Mouse (Mus musculus): Measurements from ENCODE around the gene Opn4. TPM values are rescaled to one million over a fixed set of nuclear protein-coding genes. Genes with fewer than 3 reads are reported as not detected.

The Opn4 gene
- polyA plus RNA-seq, 1 experiment from 2014 or later: 5.0 TPM

DNA sequence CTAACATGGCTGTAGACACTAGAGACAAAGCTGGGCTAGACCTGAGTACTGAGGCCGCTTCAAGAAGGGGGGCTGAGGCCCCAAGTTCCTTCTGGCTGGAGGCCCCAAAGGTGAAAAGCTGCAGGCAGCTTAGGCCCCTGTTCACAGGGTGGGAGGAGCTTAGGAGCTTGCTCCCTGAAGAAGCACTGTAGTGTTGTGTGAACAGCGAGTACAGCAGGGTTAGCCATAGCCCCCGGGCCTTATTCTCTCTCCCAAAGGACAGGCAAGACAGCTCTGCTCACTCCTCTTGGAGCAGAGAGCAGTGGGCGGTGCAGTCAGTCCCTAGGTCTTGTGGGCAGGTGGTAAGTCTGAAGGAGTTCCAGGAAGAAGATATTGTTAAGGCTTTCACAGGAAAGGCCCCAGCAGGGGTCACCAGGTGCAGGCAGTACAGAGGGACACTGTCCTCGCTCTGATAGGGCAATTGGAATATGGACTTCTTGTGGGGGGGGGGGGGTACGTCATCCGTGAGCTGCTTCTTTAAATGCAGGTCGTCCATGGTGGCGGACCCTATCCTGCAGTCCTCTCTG is 26.5 kb downstream of the Opn4 start:
- peak overlapping the region; percentile 93 for H3K27ac ChIP-seq
- peaks cover 91% of the 10 kb centered on the region for H3K4me1 ChIP-seq (replicated peaks)
- WGBS: 28% methylated on average over 9 of the region's 9 CpGs

DNA sequence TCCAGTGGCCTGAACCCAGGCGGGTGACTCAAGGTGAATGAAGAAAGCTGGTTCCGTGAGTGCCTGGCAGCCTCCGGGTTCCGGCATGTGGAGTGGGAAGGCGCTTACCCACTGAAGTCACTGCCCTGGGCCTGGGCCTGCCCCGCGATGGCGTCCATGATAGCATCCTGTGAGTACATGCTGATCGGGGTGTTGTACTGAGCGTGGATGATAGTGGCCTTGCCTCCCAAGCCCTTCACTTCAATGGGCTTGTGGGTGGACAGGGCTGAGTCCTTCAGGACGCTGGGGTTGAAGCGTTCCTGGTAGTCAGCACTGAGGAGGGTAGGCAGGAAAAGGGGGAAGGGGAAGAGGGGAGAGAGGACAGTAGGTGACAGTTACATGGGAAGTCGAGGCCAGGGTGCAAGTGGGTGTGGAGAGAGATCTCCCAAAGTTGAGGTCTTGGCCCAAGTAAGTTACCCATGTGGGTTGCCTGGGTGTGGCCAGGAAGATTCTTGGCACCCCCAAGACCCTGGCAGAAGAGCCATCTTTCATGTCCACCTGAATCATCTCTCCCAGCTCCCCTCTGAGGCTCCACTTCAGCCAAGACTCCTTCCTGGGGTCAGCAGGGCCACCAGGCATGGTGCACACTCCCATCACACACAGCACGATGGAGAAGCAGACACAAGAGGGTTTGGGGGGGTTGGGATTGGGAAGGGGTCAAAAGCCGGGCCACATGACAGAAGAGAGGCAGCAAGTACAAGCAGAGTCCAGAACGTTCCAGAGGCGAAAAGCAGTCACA is 28.1 kb downstream of the Opn4 start:
- H3K9ac ChIP-seq: no peak overlapping the region; the same call in 1 of the 2 replicates
- peak overlapping the region; percentile 93 for H3K27ac ChIP-seq
- peaks cover 22% of the 10 kb centered on the region for H3K36me3 ChIP-seq
- H3K27me3 ChIP-seq: no peaks in the 10 kb centered on the region
- H3K4me3 ChIP-seq: no peak overlapping the region
- no peaks in the 10 kb centered on the region for H3K9me3 ChIP-seq (replicated peaks)
- H3K4me2 ChIP-seq: no peak overlapping the region
- ATAC-seq (replicated peaks; ENCODE audit: insufficient number of reproducible peaks, insufficient read depth, low FRiP score, low read depth): no peak
- H3K4me1 ChIP-seq (replicated peaks): peaks cover 91% of the 10 kb centered on the region
- 72% methylated on average over 17 of the region's 17 CpGs for WGBS

More for the DNA sequence above, 26.5 kb downstream of the Opn4 start:
- Histone ChIP-seq H3K4me3 (no peak overlapping the region), H3K4me2 (no peak overlapping the region), H3K9ac (peak overlapping the region; percentile 36), H3K36me3 (peaks cover 37% of the 10 kb centered on the region), H3K9me3 (replicated peaks) (no peaks in the 10 kb centered on the region), H3K27me3 (no peaks in the 10 kb centered on the region)
- ATAC-seq (replicated peaks; ENCODE audit: insufficient number of reproducible peaks, insufficient read depth, low FRiP score, low read depth): peak; percentile 6; the same call in 1 of the 2 replicates

DNA sequence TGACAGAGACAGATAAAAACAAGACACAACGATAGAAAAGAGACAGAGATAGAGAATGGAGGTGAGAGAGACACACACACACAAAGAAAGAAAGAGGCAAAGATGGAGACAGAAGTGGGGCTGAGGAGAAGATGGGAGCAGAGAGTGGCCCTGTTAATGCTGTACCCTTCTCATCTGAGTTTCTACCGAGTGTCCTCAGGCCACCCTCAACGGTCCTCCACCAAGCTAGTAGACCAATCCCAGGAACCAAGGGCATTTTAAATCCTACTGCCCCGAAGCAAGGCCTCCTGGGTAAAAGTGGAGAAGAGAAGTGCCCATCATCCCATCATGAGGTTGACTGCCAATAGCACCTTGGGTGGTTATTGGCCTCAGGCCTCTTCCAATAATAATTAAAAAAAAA is 29.0 kb downstream of the Opn4 start:
- H3K9me3 ChIP-seq (replicated peaks): no peaks in the 10 kb centered on the region
- no peak overlapping the region for H3K4me2 ChIP-seq
- no peak overlapping the region for H3K4me3 ChIP-seq
- H3K36me3 ChIP-seq: peaks cover 13% of the 10 kb centered on the region
- no peak for ATAC-seq (replicated peaks; ENCODE audit: insufficient number of reproducible peaks, insufficient read depth, low FRiP score, low read depth)
- H3K9ac ChIP-seq: no peak overlapping the region
- peaks cover 92% of the 10 kb centered on the region for H3K4me1 ChIP-seq (replicated peaks)
- H3K27ac ChIP-seq: peak overlapping the region; percentile 93
- no peaks in the 10 kb centered on the region for H3K27me3 ChIP-seq
- WGBS: 53% methylated on average over 4 of the region's 4 CpGs

DNA sequence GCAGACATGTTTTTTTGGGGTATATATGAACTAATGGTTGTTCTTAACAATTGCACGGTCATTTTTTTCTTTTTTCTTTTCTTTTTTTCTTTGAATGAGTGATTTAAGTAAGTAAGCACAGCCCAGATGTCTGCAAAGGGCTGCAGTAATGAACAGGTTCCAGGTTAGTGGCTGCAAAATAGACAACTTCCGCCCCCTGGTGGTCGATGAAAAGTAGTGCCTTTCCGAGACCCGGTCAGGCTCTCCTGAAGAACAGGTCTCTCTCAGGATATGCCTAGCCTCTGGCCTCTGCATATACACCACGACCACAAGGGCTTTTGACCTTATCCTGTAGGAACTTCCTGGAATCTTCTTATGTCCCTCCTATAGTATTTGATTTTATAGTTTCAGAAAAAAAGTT is 29.6 kb downstream of the Opn4 start:
- Histone ChIP-seq H3K4me1 (replicated peaks) (peaks cover 94% of the 10 kb centered on the region), H3K27ac (peak overlapping the region; percentile 93), H3K9ac (no peak overlapping the region), H3K4me2 (peak overlapping the region; percentile 59), H3K36me3 (peaks cover 8% of the 10 kb centered on the region; the same call in 1 of the 2 replicates), H3K4me3 (no peak overlapping the region), H3K9me3 (replicated peaks) (no peaks in the 10 kb centered on the region), H3K27me3 (no peaks in the 10 kb centered on the region)
- no peak; the same call in 1 of the 2 replicates for ATAC-seq (replicated peaks; ENCODE audit: insufficient number of reproducible peaks, insufficient read depth, low FRiP score, low read depth)
- 3% methylated on average over 6 of the region's 6 CpGs for WGBS

DNA sequence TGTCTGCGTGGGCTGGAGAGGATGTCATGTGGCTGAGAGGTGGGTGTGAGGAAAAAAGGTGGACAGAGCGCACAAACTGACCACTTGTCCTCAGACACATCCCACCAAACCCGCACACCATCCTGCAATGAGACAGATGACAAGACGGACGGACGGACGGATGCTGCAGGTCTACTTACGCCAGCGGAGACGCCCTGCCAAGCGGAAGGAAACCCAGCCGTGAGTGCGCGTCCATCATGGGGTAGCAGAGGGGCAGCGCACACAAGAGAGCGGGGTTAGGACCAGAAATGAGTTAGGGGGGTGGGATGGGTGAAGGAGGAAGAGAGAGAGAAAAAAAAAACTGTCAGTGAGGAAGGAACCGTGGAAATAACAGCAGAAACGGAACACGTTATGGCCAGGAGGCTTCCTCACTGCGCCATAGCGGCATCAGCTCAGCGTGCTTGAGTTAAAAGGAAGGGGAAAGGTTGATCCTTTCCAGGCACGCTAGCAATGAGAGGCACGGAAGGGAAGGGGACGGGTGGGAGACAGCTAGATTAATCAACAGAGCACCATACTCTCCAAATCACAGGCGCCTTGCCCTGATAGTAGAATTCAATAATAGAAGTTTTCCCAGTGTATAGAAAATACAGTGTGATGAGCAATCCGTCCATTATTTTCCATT is 30.3 kb downstream of the Opn4 start:
- Histone ChIP-seq H3K9me3 (replicated peaks) (no peaks in the 10 kb centered on the region), H3K27me3 (no peaks in the 10 kb centered on the region), H3K4me3 (peak overlapping the region; percentile 26), H3K4me2 (peak overlapping the region; percentile 59), H3K4me1 (replicated peaks) (peaks cover 96% of the 10 kb centered on the region), H3K9ac (peak overlapping the region; percentile 36), H3K36me3 (peaks cover 3% of the 10 kb centered on the region; the same call in 1 of the 2 replicates), H3K27ac (peak overlapping the region; percentile 72)
- 28% methylated on average over 27 of the region's 27 CpGs for WGBS
- ATAC-seq (replicated peaks; ENCODE audit: insufficient number of reproducible peaks, insufficient read depth, low FRiP score, low read depth): no peak

DNA sequence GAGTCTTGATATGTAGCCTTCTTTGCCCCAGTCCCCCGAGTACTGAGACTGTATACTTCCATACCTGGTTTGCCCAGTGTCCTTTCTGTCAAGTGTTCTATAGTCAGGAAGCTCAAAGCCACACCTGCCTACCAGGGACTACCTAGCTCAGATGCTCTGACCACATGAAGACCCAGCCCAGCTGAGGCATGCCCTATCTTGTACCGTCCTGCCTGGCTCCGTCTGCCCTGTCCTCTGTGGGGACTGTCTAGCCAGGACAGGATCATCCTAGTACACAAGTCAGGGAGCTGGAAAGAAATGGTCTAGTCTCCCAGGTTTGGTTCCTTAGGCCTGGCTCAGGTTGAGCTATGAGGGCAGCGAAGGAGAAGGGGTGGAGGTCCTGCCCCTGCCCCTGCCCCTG is 31.3 kb downstream of the Opn4 start:
- no peak; the same call in 1 of the 2 replicates for ATAC-seq (replicated peaks; ENCODE audit: insufficient number of reproducible peaks, insufficient read depth, low FRiP score, low read depth)
- Histone ChIP-seq H3K9me3 (replicated peaks) (no peaks in the 10 kb centered on the region), H3K4me1 (replicated peaks) (peaks cover 93% of the 10 kb centered on the region), H3K4me3 (no peak overlapping the region), H3K36me3 (0 out of 2 replicates have a peak, but pooled peaks cover 2% of the 10 kb centered on the region), H3K27ac (peak overlapping the region; percentile 72), H3K27me3 (no peaks in the 10 kb centered on the region), H3K4me2 (no peak overlapping the region), H3K9ac (peak overlapping the region; percentile 29; the same call in 1 of the 2 replicates)
- 44% methylated on average over 4 of the region's 4 CpGs for WGBS

DNA sequence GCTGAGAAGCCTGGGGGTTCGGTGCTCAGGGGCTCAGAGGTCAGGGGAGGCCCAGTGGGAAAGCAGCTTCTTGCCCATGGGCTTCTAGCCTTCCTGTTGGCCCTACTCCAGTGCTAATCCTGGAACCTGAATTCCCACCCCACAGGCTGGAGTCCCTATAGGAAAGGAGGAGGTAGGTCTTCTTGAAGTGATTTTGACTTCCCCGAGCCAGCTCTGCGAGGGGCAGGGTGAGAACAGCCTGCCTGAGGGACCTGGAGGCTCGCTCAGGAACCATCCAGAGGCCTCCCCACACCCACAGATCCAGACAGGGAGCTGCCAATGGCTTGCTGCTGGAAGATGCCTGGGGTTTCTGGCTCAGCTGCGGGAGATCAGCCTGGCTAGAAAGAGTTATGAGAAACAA is 32.2 kb downstream of the Opn4 start:
- 0 out of 2 replicates have a peak, but pooled peaks cover 3% of the 10 kb centered on the region for H3K36me3 ChIP-seq
- H3K27me3 ChIP-seq: no peaks in the 10 kb centered on the region
- peak; percentile 12 for ATAC-seq (replicated peaks; ENCODE audit: insufficient number of reproducible peaks, insufficient read depth, low FRiP score, low read depth)
- no peak overlapping the region for H3K4me2 ChIP-seq
- H3K9me3 ChIP-seq (replicated peaks): no peaks in the 10 kb centered on the region
- WGBS: 15% methylated on average over 5 of the region's 5 CpGs
- H3K4me3 ChIP-seq: no peak overlapping the region
- peak overlapping the region; percentile 34; the same call in 1 of the 2 replicates for H3K9ac ChIP-seq
- H3K27ac ChIP-seq: peak overlapping the region; percentile 72
- peaks cover 93% of the 10 kb centered on the region for H3K4me1 ChIP-seq (replicated peaks)

DNA sequence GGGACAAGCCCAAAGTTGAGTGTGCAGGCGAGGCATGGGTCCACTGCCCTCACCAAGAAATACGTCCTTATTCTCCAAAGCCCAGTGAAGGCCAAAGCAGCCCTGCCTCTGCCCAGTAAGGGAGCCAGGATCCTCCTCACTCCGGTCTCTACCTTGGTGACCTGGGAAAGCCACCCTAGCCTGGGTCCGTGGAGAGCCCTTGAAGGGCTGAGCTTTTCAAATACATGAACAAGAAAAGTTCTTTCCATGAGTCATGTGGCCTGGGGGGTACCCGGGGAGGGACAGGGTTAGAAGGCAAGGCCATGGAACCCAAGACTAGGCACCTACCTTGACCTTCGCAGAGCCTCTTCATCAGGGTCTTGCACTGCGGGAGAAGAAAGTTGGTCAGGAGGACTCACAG is 33.4 kb downstream of the Opn4 start:
- H3K27me3 ChIP-seq: no peaks in the 10 kb centered on the region
- WGBS: 81% methylated on average over 7 of the region's 7 CpGs
- H3K9ac ChIP-seq: 0 out of 2 replicates have a peak overlapping the region, but pooled peaks have one; percentile 15
- H3K27ac ChIP-seq: peak overlapping the region; percentile 72
- H3K9me3 ChIP-seq (replicated peaks): no peaks in the 10 kb centered on the region
- peak overlapping the region; percentile 2; the same call in 1 of the 2 replicates for H3K4me2 ChIP-seq
- H3K4me1 ChIP-seq (replicated peaks): peaks cover 93% of the 10 kb centered on the region
- no peak overlapping the region for H3K4me3 ChIP-seq
- peaks cover 3% of the 10 kb centered on the region; the same call in 1 of the 2 replicates for H3K36me3 ChIP-seq
- ATAC-seq (replicated peaks; ENCODE audit: insufficient number of reproducible peaks, insufficient read depth, low FRiP score, low read depth): no peak

DNA sequence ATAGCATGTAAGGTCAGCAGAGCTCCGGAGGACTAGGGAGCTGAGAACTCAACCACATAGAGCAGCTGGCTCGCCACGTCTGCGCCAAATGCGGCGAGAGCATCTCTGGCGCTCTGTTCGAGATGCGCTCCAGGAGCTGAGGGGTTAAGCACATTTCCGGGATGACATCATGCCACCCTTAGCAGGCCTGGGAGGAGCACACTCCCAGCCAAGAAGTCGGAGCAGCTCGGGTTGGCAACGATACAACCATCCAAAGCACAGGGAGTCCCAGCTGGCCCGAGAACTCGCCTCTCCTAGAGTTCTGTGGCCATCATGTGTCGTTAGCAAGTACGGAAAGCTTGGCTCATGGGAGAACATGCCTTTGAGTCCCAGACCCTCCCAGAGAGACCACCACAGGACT is 34.2 kb downstream of the Opn4 start:
- no peaks in the 10 kb centered on the region for H3K27me3 ChIP-seq
- H3K4me2 ChIP-seq: peak overlapping the region; percentile 2; the same call in 1 of the 2 replicates
- H3K4me3 ChIP-seq: no peak overlapping the region
- H3K27ac ChIP-seq: peak overlapping the region; percentile 72
- H3K36me3 ChIP-seq: peaks cover 9% of the 10 kb centered on the region; the same call in 1 of the 2 replicates
- no peak; the same call in 1 of the 2 replicates for ATAC-seq (replicated peaks; ENCODE audit: insufficient number of reproducible peaks, insufficient read depth, low FRiP score, low read depth)
- no peaks in the 10 kb centered on the region for H3K9me3 ChIP-seq (replicated peaks)
- peaks cover 92% of the 10 kb centered on the region for H3K4me1 ChIP-seq (replicated peaks)
- WGBS: 43% methylated on average over 17 of the region's 17 CpGs
- H3K9ac ChIP-seq: no peak overlapping the region

DNA sequence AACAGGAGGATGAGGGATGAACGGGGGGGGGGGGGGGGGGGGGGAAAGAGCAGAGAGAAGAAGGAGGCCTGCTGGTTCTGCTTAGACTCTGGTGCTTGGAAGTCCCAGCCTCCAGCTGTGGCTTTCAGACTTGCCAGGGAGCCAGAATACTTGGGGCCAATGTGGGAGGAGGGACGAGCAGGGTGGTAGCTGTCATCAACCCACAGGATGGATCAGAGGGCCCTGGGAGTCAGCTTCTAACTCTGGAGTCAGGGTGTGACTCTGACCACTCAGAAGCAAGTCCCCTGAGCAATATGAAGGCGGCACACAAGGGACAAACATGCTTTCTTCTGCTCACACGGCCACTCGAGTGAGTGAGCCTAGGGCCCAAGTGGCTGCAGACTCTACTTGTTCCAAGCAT is 35.3 kb downstream of the Opn4 start:
- peaks cover 17% of the 10 kb centered on the region; the same call in 1 of the 2 replicates for H3K36me3 ChIP-seq
- no peak for ATAC-seq (replicated peaks; ENCODE audit: insufficient number of reproducible peaks, insufficient read depth, low FRiP score, low read depth)
- peak overlapping the region; percentile 72 for H3K27ac ChIP-seq
- no peak overlapping the region for H3K4me3 ChIP-seq
- H3K9ac ChIP-seq: no peak overlapping the region
- H3K4me1 ChIP-seq (replicated peaks): peaks cover 82% of the 10 kb centered on the region
- H3K9me3 ChIP-seq (replicated peaks): no peaks in the 10 kb centered on the region
- no peaks in the 10 kb centered on the region for H3K27me3 ChIP-seq
- 36% methylated on average over 5 of the region's 5 CpGs for WGBS
- no peak overlapping the region for H3K4me2 ChIP-seq

DNA sequence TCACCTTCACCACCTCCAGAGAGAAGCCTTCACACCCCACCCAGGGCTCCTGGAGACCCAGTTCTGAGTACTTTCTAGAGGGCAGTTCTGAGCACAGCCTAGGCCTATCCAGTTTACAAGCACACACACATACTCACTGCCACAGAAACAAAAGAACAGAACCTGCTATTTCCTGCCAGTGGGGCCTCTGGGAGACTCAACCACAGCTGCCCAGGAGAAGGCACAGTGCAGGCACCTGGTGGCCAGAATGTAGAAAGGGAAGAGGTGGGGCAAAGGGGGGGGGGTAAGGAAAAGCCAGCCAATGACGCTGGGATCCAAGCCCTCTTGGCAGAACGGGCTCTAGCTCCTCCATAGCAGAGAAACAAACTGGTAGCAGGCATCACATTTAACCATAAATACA is 37.5 kb downstream of the Opn4 start:
- Histone ChIP-seq H3K36me3 (peaks cover 25% of the 10 kb centered on the region; the same call in 1 of the 2 replicates), H3K9ac (no peak overlapping the region), H3K4me3 (no peak overlapping the region), H3K9me3 (replicated peaks) (no peaks in the 10 kb centered on the region), H3K4me2 (no peak overlapping the region), H3K27me3 (no peaks in the 10 kb centered on the region), H3K27ac (peak overlapping the region; percentile 53), H3K4me1 (replicated peaks) (peaks cover 63% of the 10 kb centered on the region)
- ATAC-seq (replicated peaks; ENCODE audit: insufficient number of reproducible peaks, insufficient read depth, low FRiP score, low read depth): no peak
- 8% methylated on average over 2 of the region's 2 CpGs for WGBS

All from heart, embryonic 15.5 days (tissue).